Mouse (Mus musculus) olfactory bulb, adult 2 months (tissue): ENCODE measurements around the gene Zfp61.

Experiments
- CTCF ChIP-seq: fragments of 200-500 bp; IDR thresholded peaks from 2 replicates; pipeline ENCODE4 v1.5.1; 2012; ENCODE audit warnings: low read depth, mild to moderate bottlenecking, low read length, moderate library complexity; ENCODE audit not compliant: insufficient read depth
- POLR2A ChIP-seq: fragments of 200-500 bp; IDR thresholded peaks from 2 replicates; pipeline ENCODE4 v1.6.1; 2012; ENCODE audit warnings: mild to moderate bottlenecking, low read depth, low read length, moderate library complexity; ENCODE audit not compliant: insufficient read depth

DNA sequence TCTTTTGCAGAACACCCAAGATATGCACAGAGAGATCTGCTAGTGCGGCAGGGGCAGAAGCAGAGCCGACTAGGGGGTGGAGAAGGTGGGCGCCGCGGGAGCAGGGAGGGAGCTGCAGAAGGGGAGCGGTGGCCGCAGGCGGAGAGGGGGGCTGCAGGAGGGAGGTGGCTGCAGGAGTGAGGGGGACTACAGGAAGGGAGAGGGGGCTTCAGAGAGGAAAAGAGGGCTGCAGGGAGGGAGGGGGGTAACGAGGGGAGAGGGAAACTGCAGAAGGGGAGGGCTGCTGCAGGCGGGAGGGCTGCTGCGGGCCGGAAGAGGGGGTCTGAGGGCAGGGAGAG lies 2.4 kb downstream of the Zfp61 start:
- TF ChIP-seq CTCF (no peak), POLR2A (no peak)
